Mouse (Mus musculus) monocyte, adult 2 months (primary cell): ENCODE results near the gene E2f2.
A peak's percentile ranks its signal among the peaks of the same experiment; 100 is the strongest.

ENCODE experiments used
- DNase-seq, 2 experiments: peaks; one replicate each; pipeline ENCODE4 v3.0.0; 2022; ENCODE audit warnings: low spot score in 2 of 2, low read depth in 1 of 2

Gene E2f2

GRCm38 (mm10) chr4:136172011-136172541 lies at the start of gene E2f2:
Gene E2f2 (plus strand): TSS chr4:136172394.
- peak in 1 of 2 experiments; percentile 46 for DNase-seq

GRCm38 (mm10) chr4:136123111-136123791 lies 48.9 kb upstream of the E2f2 start:
- peak; percentile 49 to 54 for DNase-seq

- no peak for DNase-seq
These were observed 48.4 kb upstream of the E2f2 start for GRCm38 (mm10) chr4:136123792-136124161.

GRCm38 (mm10) chr4:136124581-136124980 lies 47.6 kb upstream of the E2f2 start:
- DNase-seq: no peak

DNA sequence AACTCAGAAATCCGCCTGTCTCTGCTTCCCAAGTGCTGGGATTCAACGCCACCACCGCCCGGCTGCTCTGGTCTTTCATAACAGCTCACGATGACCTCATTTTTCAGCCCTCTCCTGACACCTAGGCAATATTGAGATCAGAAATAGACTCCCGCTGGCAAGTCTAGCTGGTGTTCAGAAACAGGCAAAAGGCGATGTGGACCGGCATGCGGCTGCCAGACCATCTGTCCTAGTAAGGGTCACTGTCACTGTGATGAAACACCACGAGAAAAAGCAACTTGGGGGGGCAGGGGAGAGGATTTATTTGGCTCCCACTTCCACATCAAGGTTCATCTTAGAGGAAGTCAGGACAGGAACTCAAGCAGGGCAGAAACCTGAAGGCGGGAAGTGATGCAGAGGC lies 46.7 kb upstream of the E2f2 start:
- no peak for DNase-seq

- DNase-seq: no peak
These were observed 46.2 kb upstream of the E2f2 start for GRCm38 (mm10) chr4:136126019-136126418.

GRCm38 (mm10) chr4:136127670-136128069 lies 44.5 kb upstream of the E2f2 start:
- DNase-seq: no peak

DNA sequence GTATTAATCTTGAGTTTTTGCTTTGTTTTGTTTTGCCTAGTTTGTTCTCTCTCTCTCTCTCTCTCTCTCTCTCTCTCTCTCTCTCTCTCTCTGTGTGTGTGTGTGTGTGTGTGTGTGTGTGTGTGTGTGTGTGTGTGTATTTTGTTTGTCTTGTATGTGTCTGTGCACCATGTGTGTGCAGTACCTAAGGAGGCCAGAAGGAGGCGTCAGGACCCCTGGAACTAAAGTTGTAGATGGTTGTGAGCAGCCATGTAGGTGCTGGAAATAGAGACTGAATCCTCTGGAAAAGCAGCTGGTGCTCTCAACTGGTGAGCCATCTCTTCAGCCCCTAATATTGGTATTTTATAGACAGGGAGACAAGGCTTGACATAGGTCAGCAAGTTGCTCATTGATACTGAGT lies 42.4 kb upstream of the E2f2 start:
- DNase-seq: no peak

DNA sequence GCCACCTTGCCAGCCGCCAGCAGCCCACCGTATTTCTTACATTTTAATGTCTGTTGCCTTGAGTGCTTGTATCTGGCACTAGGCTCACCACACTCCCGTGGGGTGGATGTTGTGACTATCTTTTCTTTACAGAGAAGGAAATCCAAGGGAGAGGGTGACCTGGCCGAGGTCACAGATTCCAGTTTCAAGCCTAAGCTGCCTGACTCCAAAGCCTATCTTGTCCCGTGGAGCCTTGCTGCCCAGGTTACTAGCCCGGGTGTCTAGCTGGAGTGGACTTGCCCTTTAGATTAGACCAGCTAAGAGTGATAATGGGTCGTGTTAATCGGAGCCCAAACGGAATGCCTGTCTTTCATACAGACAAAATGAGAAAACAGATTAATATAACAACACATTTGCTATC lies 38.4 kb upstream of the E2f2 start:
- DNase-seq: no peak

DNA sequence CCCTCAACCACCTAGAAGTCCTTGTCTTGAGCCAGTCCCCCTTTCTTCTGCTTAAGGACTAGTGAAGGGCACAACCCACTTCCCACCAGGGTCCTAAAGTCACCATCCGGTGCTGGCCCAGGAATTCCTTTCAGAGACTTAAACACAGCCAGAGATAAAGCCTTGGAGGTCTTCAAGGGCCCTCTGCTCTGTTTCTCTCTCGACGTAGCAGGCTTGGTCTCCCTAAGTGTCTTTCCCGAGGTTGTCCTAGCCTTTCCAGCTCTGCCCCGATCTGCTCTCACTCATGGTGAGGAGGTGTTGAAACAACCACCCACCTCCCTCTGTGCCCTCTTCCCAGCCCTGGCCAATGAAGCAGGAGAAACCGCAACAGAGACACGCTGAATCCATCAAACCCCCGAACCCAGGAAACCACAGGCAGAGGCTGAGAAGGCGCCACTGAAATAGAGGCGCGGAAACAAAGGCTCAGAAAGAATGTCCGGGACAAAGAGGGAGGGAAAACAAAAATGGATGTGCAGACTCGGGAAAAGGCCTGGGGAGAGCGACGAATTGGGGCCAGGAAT lies 37.7 kb upstream of the E2f2 start:
- no peak for DNase-seq

DNA sequence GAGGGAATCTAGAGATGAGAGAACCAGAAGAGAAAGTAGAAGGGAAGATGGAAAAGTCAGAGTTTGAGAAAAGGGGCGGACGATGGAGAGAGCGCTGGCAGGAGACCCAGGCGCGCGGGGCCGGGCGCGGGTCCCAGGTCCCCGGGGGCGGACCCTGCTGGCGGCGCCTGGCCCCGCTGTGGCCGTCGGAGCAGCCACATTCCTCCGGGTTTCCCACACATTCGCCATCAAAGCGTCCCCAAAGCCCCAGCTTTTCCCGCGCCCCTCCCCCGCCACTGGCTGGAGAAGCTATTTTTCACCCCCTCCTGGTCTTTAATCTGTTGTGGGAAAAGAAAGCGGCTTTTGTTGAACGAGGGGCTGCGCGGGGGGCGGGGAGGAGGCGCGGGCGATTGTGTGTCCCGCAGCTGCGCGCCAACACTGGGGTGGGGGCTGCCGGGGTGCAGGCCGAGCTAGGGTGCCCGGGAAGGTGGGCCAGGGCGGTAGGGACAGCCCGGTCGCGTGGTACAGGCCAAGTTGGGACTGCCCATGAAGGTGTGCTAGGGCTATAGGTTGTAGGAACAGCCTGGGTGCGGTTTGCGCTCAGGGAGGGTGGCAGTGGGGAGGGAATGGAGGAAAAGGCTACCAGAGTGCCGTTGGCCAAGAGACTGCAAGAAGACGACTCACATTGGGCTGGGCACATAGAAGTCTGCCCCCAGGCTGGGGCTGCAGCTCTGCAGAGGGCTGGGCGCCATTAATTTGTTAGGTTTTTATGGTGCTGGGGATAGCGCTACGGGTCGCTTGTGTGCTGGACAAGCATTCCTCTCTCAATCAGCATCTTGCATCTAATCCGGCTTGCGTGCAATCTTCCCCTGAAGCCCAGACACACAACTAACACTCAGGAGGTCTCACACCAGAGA lies 37.0 kb upstream of the E2f2 start:
- DNase-seq: no peak

GRCm38 (mm10) chr4:136135874-136136728 lies 36.1 kb upstream of the E2f2 start:
- no peak for DNase-seq

DNA sequence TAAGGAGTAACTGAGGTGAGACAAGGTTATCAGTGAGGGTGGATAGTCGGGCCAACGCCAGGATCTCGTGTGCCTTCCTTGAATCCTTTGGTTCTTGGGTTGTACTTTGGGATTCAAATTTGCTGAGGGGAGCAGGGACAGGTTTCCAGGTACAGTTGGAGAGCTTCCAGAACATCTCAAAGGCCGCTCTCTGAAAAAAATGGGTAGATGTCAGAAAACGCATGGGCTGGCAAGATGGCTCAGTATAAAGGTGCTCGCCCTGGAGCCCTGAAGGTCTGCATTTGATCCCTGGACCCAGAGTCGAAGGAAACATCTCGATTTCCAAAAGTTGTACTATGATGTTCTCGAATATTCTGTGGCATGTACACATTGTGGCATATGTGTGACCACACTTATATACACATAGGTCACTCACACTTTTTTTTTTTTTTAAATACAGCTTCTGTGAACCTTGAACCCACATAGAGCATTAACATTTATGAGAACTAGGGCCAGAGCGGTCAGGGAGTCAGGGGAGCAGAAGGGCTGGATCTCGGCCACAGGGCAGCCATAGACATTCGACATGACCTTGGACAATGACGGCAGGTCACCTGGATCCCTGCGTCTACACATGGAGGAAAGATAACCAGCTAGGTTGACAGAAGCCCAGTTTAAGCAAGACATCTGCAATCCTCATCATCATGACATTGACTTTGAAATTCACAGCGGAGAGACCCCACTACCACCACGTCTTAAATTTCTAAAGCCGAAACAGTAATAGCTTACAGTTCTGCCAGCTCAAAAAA lies 32.7 kb upstream of the E2f2 start:
- no peak for DNase-seq

GRCm38 (mm10) chr4:136140327-136141250 lies 31.6 kb upstream of the E2f2 start:
- peak in 1 of 2 experiments; percentile 61 for DNase-seq

DNA sequence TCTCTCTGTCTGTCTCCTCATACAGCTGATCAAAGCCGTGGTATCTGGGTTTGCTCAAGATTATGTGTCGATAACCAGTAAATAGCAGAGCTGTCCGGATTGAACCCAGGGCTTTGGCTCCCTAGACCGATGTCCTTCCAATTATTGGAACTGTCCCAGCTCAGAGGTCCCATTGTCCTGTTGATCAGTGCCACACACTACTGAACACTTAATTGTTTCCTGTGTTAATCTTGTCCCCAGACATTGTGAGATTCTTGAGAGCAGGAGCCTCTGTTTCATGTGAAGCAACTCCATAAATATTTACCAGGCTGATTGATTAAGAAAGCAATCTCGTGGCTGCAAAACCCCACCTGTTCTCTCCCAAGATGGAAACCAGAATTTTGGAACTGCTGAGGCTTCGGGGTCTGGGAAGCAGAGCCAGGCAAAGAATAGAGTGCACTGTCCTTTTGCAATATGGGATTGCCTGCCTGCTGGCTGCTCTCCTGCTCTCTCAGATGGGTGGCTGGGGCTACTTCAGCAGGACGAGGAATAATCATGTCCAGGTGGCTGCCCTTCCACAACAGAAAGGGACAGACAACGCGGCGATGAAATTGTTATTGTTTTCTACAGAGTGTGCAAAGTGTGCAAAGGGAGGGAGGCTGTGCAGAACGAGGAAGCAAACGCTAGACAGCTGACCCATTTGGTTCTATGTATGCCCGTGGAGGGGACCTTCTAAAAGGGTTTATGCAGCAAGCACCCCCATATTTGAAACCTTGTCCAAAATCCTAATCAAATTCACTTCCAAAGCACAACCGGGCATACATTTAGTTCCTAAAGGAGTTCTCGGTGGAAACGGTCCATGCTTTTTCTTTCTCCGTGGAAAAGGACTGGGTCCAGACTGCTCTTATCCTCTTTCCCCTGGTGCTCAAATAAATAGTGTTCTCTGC lies 29.7 kb upstream of the E2f2 start:
- no peak for DNase-seq

DNA sequence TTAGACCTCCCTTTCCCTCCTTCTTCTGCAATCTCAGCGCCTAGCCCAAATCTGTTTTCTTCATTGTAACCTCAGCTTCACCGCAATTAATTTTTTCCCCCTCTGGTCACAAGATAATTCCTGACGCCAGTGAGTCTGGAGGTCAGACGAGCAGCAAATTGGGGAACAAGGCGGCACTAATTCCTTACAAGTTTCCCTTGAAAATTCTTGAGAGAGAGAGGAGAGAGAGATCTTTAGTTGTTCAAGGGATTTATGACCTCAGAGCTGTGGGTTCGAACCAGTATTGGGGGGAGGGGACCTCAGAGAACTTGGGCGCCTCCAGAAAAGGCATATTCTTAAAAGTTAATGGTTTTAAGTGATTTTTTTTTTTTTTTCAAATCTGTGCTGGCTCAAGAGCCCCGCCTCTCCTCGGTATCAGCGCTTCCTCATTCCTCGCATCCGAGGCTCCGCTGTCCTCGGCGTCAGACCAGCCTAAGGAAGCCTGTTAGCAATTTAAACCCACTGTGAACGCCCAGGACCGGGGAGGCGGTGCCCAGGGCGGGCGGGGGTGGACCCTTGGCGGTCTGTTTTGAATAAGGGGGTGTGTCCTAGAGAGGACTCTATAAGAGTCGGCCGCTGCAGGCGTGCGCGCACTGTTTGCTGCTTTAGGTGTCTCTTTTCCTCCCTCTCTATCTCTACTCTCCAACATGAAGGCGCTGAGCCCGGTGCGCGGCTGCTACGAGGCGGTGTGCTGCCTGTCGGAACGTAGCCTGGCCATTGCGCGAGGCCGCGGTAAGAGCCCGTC lies 28.8 kb upstream of the E2f2 start, which contains the start of gene Id3:
Gene Id3 (plus strand): TSS at position 305 of the 784 bp plus-strand sequence.
- peak; percentile 87 to 93 for DNase-seq
